Mouse (Mus musculus): ENCODE results near the gene Zfp366.
A peak's percentile ranks its signal among the peaks of the same experiment; 100 is the strongest.
"Not testable (repeated sequence)": the region's sequence is repeated elsewhere in the genome, so short reads cannot be mapped to it uniquely, and the experiment has no call there.

The Zfp366 gene

GRCm38 (mm10) chr13:99184155-99184886 is at the start of gene Zfp366:
Zfp366 (plus strand) TSS chr13:99184823.
- DNase-seq (ENCODE audit: low read depth, low spot score) = no peak

DNA sequence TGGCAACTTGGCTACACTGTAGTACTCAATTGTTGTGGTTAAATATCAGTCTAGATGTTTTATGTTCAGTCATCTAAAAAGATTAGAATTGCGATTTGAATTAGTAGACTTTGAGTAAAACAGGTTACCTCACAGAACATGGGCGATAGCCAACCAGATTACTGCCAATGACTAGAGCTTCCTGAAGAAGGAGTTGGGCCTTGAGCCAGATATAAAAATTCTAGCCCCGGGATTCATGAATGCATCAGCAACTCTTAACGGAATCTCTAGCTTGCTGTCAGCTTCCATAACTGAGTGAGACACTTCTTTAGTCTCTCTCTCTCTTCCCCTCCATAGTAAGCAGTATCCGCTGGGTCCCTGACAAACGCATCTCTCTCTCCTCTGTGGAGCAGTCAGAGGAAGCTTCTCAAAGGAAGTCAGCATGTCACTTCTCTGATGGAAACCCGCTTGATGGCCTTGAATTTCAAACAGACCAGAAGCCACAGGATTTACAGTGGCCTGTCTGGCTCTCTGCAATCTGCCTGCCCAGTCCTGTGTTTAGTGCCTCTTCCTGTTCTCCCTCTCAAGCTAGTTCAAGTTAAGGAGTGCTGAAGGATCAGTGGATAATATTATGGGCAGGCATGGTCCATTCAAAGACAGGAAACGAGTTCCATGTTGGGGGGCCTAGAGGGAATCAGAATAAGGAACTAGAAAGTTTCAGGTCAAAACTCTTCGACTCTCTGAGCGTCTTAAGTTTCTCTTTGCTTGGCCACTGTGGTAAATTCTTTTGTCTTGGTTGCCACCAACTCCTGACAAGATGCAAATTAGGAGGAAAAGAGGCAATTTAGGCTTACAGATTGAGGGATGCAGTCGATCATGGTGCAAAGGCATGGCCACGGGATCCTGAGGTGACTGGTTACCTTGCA is 46.0 kb upstream of the Zfp366 start:
- peak; percentile 82 for DNase-seq (ENCODE audit: low read depth, low spot score)

GRCm38 (mm10) chr13:99146355-99146871 is 38.2 kb upstream of the Zfp366 start:
- peak; percentile 88 for DNase-seq (ENCODE audit: low read depth, low spot score)

GRCm38 (mm10) chr13:99147645-99148111 is 36.9 kb upstream of the Zfp366 start:
- no peak for DNase-seq (ENCODE audit: low read depth, low spot score)

GRCm38 (mm10) chr13:99149551-99150305 is 34.9 kb upstream of the Zfp366 start:
- no peak for DNase-seq (ENCODE audit: low read depth, low spot score)

DNA sequence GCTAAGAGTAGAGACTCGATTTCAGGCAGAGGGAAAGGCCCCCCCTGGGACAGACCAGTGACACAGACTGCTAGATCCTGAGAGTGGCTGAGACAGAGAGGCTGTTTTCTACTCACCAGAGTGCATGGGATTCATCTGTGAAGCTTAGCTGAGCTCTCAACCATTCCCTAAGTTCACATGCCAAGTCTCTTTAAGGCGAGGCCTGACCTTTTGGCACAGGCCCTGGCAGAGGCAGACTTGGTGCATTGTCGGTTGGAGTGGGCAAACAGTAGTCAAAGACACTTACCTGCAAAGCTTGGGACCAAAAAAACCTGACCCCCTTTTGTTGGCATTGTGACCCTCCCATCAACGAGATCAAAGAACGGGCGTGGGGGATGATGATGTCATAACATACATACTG is 34.0 kb upstream of the Zfp366 start:
- DNase-seq (ENCODE audit: low read depth, low spot score) = no peak

DNA sequence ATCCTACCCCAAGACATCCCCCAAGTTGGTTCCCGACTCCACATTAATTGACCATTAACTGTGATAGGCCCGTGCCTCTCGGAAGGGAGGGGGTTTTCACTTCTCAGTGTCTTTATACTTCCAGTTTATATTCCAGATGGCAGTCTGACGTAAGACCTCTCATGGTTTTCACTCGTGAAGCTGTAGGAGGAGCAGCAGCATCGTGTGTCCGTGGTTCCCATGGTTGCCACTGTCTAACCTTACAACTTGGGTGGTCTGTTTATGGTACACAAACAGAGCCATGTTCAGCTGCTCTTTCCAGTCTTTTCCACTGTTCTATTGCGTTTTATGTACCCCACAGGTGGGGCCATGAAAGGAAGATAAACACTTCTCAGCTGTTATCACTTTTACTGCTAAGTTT is 33.5 kb upstream of the Zfp366 start:
- DNase-seq (ENCODE audit: low read depth, low spot score) = no peak

- DNase-seq (ENCODE audit: low read depth, low spot score) = peak; percentile 78
Measured at GRCm38 (mm10) chr13:99152305-99152930, 32.2 kb upstream of the Zfp366 start.

GRCm38 (mm10) chr13:99157709-99158108 is 26.9 kb upstream of the Zfp366 start:
- DNase-seq (ENCODE audit: low read depth, low spot score) = no peak

GRCm38 (mm10) chr13:99158773-99159172 is 25.9 kb upstream of the Zfp366 start:
- peak; percentile 34 for DNase-seq (ENCODE audit: low read depth, low spot score)

- no peak for DNase-seq (ENCODE audit: low read depth, low spot score)
Measured at GRCm38 (mm10) chr13:99163071-99163470, 21.6 kb upstream of the Zfp366 start.

DNA sequence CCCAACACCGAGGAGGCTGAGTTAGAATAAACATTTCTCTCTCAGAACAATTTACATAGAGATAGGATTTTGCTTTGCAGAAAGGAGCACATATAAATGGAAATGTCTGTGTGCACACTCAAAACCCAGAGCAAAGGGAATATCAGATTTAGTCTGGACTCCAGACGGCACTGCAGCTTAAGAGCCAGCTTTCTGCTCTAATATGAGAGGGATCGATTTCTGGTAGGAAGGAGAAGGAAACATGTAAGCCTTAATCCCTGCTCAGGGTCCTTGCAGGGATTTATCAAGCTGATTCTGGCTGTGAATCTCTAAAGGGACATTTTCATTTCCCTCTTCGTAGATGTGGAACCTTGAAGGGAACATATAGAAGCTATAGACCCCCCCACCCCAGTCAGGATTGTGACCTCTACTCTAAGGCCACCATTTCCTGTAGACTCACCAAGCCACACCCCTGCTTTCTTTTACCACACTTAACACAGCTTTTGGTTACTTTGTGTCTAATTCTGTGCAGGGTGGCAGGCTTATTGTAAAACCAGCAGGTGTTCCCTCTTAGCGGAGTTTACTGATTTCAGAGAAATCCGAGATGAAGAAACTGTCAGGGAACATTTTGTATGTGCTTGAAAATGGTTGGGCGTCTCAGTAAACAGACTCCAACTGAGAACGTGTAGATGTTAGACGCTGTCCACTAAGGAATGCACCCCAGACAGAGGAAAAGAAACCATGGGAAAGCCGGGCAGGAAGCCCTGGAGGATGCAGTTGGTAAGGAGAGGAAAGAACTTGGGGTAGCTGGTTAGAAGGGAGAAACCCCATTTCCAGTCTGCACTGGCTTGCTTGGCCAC is 20.9 kb upstream of the Zfp366 start:
- DNase-seq (ENCODE audit: low read depth, low spot score) = no peak

DNA sequence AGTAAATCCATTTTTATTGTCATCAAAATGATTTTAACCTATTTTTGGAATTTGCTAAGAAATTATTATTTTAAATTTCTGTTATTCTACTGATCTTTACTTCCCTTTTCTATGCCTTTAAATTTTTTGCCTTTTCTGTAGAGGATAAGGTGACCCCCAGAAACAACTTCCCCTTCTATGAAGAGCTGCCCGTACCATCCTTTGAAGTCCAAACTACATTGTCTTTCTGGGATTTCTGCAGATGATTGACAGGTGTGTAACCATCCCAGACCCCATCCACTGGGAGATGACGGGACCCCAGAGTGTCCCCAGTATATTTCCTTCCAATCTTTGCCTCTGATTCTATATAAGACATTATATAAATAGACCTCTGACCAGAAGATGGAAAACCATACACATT is 20.3 kb upstream of the Zfp366 start:
- DNase-seq (ENCODE audit: low read depth, low spot score) = no peak

DNA sequence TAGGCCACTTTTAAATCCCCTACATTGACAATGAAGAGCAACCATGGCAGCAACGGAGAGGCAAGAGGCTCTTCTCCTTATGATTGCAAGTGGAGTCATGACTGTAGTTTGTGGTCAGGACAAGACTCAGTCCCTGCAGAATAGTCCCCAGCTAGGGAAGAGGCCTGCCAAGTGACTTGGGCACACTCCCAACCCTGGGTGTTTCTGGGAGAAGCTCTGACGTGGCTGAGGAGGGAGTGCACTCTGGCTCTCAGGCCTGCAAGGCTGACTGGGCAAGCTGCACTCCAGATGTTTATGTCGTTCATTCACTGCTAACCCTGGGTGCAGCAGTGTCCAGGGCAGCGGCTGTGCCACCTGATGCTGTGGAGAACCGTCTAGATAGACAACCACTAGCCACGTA is 15.2 kb upstream of the Zfp366 start:
- no peak for DNase-seq (ENCODE audit: low read depth, low spot score)

DNA sequence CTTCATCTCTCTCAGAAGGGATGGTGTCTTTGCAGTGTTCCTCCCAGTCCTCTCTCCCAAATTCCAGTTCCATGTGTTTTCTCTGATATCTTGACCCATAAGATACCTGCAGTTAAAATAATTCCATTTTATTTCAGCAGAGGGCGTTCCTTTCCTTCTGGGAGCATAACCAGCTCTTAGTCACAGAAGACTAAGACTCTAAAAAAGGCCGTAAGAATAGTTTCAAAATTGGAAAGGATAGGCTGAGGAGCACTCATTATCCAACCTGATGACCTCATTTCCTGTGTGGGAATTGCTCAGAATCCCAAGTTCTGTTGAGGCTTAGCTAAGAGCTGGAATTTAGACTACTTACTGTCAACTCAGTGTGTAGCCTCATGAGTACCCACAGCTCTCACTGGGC is 14.3 kb upstream of the Zfp366 start:
- DNase-seq (ENCODE audit: low read depth, low spot score) = peak; percentile 60

GRCm38 (mm10) chr13:99173849-99174248 is 10.8 kb upstream of the Zfp366 start:
- no peak for DNase-seq (ENCODE audit: low read depth, low spot score)

DNA sequence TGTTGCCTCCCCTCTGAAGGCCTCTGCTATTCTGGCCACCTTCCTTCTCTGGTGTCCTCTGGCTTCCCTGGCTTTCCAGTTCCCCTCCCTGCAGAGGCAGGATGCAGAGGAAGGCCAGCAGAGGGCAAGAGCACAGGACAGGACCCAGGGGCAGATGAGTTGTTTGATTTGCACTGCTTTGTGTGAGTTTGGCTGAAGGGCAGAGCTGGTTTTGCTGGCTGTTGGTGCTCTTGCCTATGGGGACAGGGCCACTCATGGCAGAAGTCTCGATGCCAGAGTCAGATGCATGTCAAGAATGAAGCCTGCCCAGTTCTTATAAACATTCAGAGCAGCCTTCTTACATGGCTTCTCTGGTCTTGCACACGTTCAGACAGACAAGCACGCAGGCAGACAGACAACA is 1.8 kb upstream of the Zfp366 start:
- DNase-seq (ENCODE audit: low read depth, low spot score) = not testable (repeated sequence)

GRCm38 (mm10) chr13:99183257-99183895 is 1.2 kb upstream of the Zfp366 start:
- no peak for DNase-seq (ENCODE audit: low read depth, low spot score)

GRCm38 (mm10) chr13:99185573-99185972 is 950 bp downstream of the Zfp366 start:
- no peak for DNase-seq (ENCODE audit: low read depth, low spot score)
